Mouse (Mus musculus) ES-Bruce4 (cell line): ENCODE measurements around the gene Plekha5. TPM values are rescaled to one million over a fixed set of nuclear protein-coding genes. Genes with fewer than 3 reads are reported as not detected.
A peak's percentile ranks its signal among the peaks of the same experiment; 100 is the strongest.

Source experiments
- H3K27ac ChIP-seq: 2 replicates; pipeline ENCODE4 v1.5.1; 2012; ENCODE audit warnings: low read length, inconsistent platforms; ENCODE audit not compliant: insufficient read depth
- H3K27me3 ChIP-seq: 2 replicates; pipeline ENCODE4 v1.6.1; 2012; ENCODE audit warnings: mild to moderate bottlenecking, low read length, inconsistent platforms; ENCODE audit not compliant: control insufficient read depth, poor library complexity, insufficient read depth, severe bottlenecking
- H3K36me3 ChIP-seq: 2 replicates; pipeline ENCODE4 v1.6.1; 2012; ENCODE audit warnings: inconsistent platforms, mild to moderate bottlenecking, low read length, moderate library complexity; ENCODE audit not compliant: control insufficient read depth, poor library complexity, insufficient read depth, severe bottlenecking
- H3K4me1 ChIP-seq: one replicate; pipeline ENCODE4 v1.8.1; 2011; ENCODE audit warnings: low read length; ENCODE audit not compliant: control insufficient read depth, insufficient read depth
- H3K4me3 ChIP-seq: 2 replicates; pipeline ENCODE4 v1.5.1; 2011; ENCODE audit warnings: low read depth, mild to moderate bottlenecking, low read length
- H3K9ac ChIP-seq: 2 replicates; pipeline ENCODE4 v1.6.1; 2012; ENCODE audit warnings: low read depth, mild to moderate bottlenecking, inconsistent platforms; ENCODE audit not compliant: poor library complexity, severe bottlenecking
- H3K9me3 ChIP-seq: replicated peaks from 2 replicates; pipeline ENCODE4 v1.6.1; 2012; ENCODE audit warnings: mild to moderate bottlenecking, low read length, inconsistent platforms; ENCODE audit not compliant: control insufficient read depth, poor library complexity, insufficient read depth, severe bottlenecking
- CTCF ChIP-seq: IDR thresholded peaks from one replicate; pipeline ENCODE4 v1.8.1; 2011; ENCODE audit warnings: low read depth, low read length
- EP300 ChIP-seq: IDR thresholded peaks from 2 replicates; pipeline ENCODE4 v1.6.1; 2011; ENCODE audit warnings: low read depth, low read length; ENCODE audit not compliant: insufficient read depth
- POLR2A ChIP-seq: IDR thresholded peaks from one replicate; pipeline ENCODE4 v1.8.1; 2011; ENCODE audit warnings: low read length; ENCODE audit not compliant: insufficient read depth
- polyA plus RNA-seq: library from polyadenylated mRNA; stranded (reverse); fragments of >200 nt; gene quantifications from 2 replicates; pipeline ENCODE4 v1.2.4, GENCODE M21; 2011; ENCODE audit warnings: low read depth; ENCODE audit not compliant: missing spikeins, insufficient read depth, insufficient read length

The Plekha5 gene
- polyA plus RNA-seq, 1 experiment = 80.3 TPM

DNA sequence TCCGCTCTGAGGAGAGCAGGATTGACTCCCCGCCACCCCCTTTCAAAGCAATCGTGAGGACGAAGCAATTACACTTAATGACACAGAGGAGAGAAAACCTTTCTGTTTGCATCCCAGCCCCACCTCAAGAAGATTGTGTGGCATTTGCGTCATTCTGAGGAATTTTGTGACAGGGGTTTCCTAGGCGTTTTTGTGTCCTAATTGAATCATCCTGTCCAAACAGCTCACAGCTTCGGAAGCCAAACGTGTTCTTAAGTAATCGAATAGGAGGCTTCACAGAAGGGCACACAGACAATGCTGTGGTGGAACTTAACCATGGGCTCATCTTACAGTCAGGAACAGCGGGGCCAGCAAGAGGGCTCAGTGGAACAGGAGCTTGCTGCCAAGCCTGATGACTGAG, 182.7 kb downstream of the Plekha5 start:
- Histone ChIP-seq H3K36me3 (no peaks in the 10 kb centered on the region), H3K9me3 (no peaks in the 10 kb centered on the region), H3K27ac (peak overlapping the region; percentile 39; the same call in 1 of the 2 replicates), H3K4me1 (peaks cover 16% of the 10 kb centered on the region), H3K9ac (no peak overlapping the region), H3K4me3 (no peak overlapping the region), H3K27me3 (no peaks in the 10 kb centered on the region)
- TF ChIP-seq CTCF (no peak), POLR2A (no peak), EP300 (no peak)

- no peak for TF ChIP-seq POLR2A
- peak; percentile 88 for TF ChIP-seq EP300
- TF ChIP-seq CTCF = no peak
- no peaks in the 10 kb centered on the region for H3K9me3 ChIP-seq
- H3K4me3 ChIP-seq = no peak overlapping the region
- H3K27me3 ChIP-seq = no peaks in the 10 kb centered on the region
- no peaks in the 10 kb centered on the region for H3K36me3 ChIP-seq
- H3K4me1 ChIP-seq = peaks cover 13% of the 10 kb centered on the region
- H3K9ac ChIP-seq = no peak overlapping the region
- 0 out of 2 replicates have a peak overlapping the region, but pooled peaks have one; percentile 18 for H3K27ac ChIP-seq
Measured at GRCm38 (mm10) chr6:140608666-140609065, 184.8 kb downstream of the Plekha5 start.

GRCm38 (mm10) chr6:140609533-140609932, 185.7 kb downstream of the Plekha5 start:
- H3K9ac ChIP-seq = no peak overlapping the region
- H3K4me1 ChIP-seq = peaks cover 13% of the 10 kb centered on the region
- TF ChIP-seq CTCF = no peak
- TF ChIP-seq POLR2A = no peak
- TF ChIP-seq EP300 = no peak
- no peak overlapping the region for H3K27ac ChIP-seq
- H3K9me3 ChIP-seq = no peaks in the 10 kb centered on the region
- no peaks in the 10 kb centered on the region for H3K27me3 ChIP-seq
- H3K36me3 ChIP-seq = no peaks in the 10 kb centered on the region
- H3K4me3 ChIP-seq = no peak overlapping the region

DNA sequence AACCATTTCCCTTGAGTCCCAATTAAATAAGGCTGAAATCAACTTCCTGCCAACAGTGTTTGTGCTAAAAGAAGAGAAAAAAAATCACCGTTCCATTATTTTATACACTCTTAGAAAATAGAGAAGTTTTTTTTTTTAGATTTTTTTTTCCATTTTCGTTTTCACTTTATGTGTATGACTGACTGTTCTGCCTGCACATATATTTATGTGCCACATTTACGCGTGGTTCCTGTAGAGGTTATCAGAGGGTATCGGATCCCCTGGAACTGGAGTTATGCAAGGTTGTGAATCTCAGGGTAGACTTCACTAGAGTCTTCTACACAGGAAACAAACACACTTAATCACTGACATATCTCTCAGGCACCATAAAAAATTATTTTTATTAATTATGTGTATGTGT, 186.3 kb downstream of the Plekha5 start:
- H3K4me3 ChIP-seq = no peak overlapping the region
- no peak for TF ChIP-seq POLR2A
- no peak for TF ChIP-seq EP300
- TF ChIP-seq CTCF = no peak
- H3K4me1 ChIP-seq = peaks cover 9% of the 10 kb centered on the region
- no peaks in the 10 kb centered on the region for H3K36me3 ChIP-seq
- no peaks in the 10 kb centered on the region for H3K27me3 ChIP-seq
- H3K9ac ChIP-seq = no peak overlapping the region
- no peak overlapping the region for H3K27ac ChIP-seq
- no peaks in the 10 kb centered on the region for H3K9me3 ChIP-seq

DNA sequence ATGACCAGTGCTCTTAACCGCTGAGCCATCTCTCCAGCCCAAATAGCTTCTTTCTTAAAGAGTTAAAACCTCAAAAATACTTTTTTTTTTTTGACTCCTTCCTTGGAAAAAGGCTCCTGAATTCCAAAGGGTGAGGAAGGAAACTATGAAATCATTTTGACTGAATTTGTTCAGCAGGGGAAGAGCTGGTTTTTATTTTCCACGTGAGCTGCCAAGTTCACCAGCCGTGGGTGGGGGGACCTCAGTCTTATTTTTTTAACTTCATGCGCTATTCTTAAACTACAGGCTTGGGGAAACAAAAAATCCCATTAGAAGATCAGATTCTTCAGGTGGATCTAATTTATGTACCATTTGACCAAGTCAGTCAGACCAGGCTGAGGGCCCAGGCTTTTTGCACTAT, 187.4 kb downstream of the Plekha5 start:
- TF ChIP-seq EP300 = no peak
- TF ChIP-seq CTCF = no peak
- no peak for TF ChIP-seq POLR2A
- no peak overlapping the region for H3K27ac ChIP-seq
- no peaks in the 10 kb centered on the region for H3K36me3 ChIP-seq
- H3K4me3 ChIP-seq = no peak overlapping the region
- no peaks in the 10 kb centered on the region for H3K27me3 ChIP-seq
- H3K9ac ChIP-seq = no peak overlapping the region
- peaks cover 7% of the 10 kb centered on the region for H3K4me1 ChIP-seq
- H3K9me3 ChIP-seq = no peaks in the 10 kb centered on the region

- peaks cover 3% of the 10 kb centered on the region for H3K4me1 ChIP-seq
- no peak overlapping the region for H3K9ac ChIP-seq
- H3K4me3 ChIP-seq = no peak overlapping the region
- no peak for TF ChIP-seq EP300
- H3K27ac ChIP-seq = no peak overlapping the region
- no peaks in the 10 kb centered on the region for H3K27me3 ChIP-seq
- no peaks in the 10 kb centered on the region for H3K9me3 ChIP-seq
- H3K36me3 ChIP-seq = no peaks in the 10 kb centered on the region
Measured at GRCm38 (mm10) chr6:140611893-140612473, 188.1 kb downstream of the Plekha5 start.
